Comparison of ENCODE assay signal across 8 mouse cellular contexts in the genomic region with DNA sequence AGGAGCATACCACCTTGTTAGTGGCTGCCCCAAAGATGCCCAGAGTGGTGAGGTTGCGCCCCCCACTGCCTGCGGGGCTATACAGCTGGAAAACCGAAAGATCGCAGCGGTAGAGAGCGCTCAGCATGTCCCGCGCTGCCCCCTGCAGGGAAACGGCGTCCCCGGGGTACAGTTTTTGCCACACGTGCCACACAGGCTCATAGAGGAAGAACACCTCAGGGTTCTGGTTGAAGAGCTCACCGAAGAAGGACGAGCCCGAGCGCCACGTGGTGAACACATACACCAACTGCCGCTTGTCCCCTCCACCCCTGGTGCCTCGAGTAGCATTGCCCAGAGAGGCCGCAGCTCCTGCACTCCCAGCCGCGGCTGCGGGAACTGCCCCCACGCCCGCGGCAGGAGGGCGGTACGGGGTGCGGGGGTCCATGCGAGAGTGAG. TPM values are rescaled to one million over a fixed set of nuclear protein-coding genes. Genes with fewer than 3 reads are reported as not detected.
DNase-seq lines count a peak whose midpoint lies in the region; ATAC-seq and TF ChIP-seq lines count a peak whose summit lies in the region.

No protein-coding gene starts in this region.

- H3K9ac ChIP-seq in hindbrain, embryonic 11.5 days (ENCODE audit: low read depth, low read length), result peak overlapping the region; percentile 68
- peak overlapping the region; percentile 72 for H3K9ac ChIP-seq in lung, embryonic 14.5 days

- peak; percentile 62 to 72 for DNase-seq in CD8-positive naive resting alpha-beta T cell, adult 2 months (ENCODE audit: low read depth in 2 of 2, low spot score in 2 of 2)
- peak; percentile 36 for DNase-seq in cerebellum, adult 8-10 months
- DNase-seq in frontal cortex, postnatal 10 days (ENCODE audit: low spot score in 2 of 2), result peak; percentile 80 to 85
- DNase-seq in hindbrain, embryonic 11.5 days (ENCODE audit: low spot score), result peak; percentile 69
- peak; percentile 89 for DNase-seq in layer of hippocampus, adult 9-11 months
- peak; percentile 88 for DNase-seq in lung, embryonic 14.5 days
- peak; percentile 64 for DNase-seq in ovary, postnatal 14 days (ENCODE audit: low spot score)
- DNase-seq in thymus, postnatal 36 days, result peak; percentile 87

- H3K4me3 ChIP-seq in hindbrain, embryonic 11.5 days (ENCODE audit: low read depth, low read length), result peak overlapping the region; percentile 46
- H3K4me3 ChIP-seq in lung, embryonic 14.5 days (ENCODE audit: low read depth, low read length), result peak overlapping the region; percentile 71

- TF ChIP-seq CTCF in lung, embryonic 14.5 days (IDR thresholded peaks at IDR 0.05; ENCODE audit: low read depth), result peak; percentile 83

- peak overlapping the region; percentile 98 for H3K4me2 ChIP-seq in hindbrain, embryonic 11.5 days (replicated peaks; ENCODE audit: low read depth, low read length)
- H3K4me2 ChIP-seq in lung, embryonic 14.5 days, result peak overlapping the region; percentile 93

- no peaks in the 10 kb centered on the region for H3K4me1 ChIP-seq in hindbrain, embryonic 11.5 days (replicated peaks; ENCODE audit: control insufficient read depth, insufficient read depth, low read length)
- H3K4me1 ChIP-seq in lung, embryonic 14.5 days (ENCODE audit: insufficient read depth), result peaks cover 11% of the 10 kb centered on the region; the same call in 1 of the 2 replicates

- H3K9me3 ChIP-seq in hindbrain, embryonic 11.5 days (ENCODE audit: control insufficient read depth, low read length), result no peaks in the 10 kb centered on the region
- no peaks in the 10 kb centered on the region for H3K9me3 ChIP-seq in lung, embryonic 14.5 days (ENCODE audit: low read depth, low read length)

- no peaks in the 10 kb centered on the region; the same call in 1 of the 2 replicates for H3K27me3 ChIP-seq in hindbrain, embryonic 11.5 days (ENCODE audit: control insufficient read depth, insufficient read depth, low read length)
- H3K27me3 ChIP-seq in lung, embryonic 14.5 days (ENCODE audit: insufficient read depth, low read length), result peaks cover 28% of the 10 kb centered on the region

- H3K27ac ChIP-seq in hindbrain, embryonic 11.5 days (ENCODE audit: low read depth, low read length), result no peak overlapping the region; the same call in 1 of the 2 replicates
- no peak overlapping the region for H3K27ac ChIP-seq in lung, embryonic 14.5 days (ENCODE audit: low read depth)

- 3% methylated on average over 26 of the region's 30 CpGs for WGBS in hindbrain, embryonic 11.5 days
- WGBS in lung, embryonic 14.5 days, result under 1% methylated on average over 30 of the region's 30 CpGs

- H3K36me3 ChIP-seq in hindbrain, embryonic 11.5 days (ENCODE audit: control insufficient read depth, insufficient read depth, low read length), result no peaks in the 10 kb centered on the region
- H3K36me3 ChIP-seq in lung, embryonic 14.5 days (ENCODE audit: insufficient read depth), result peaks cover 8% of the 10 kb centered on the region; the same call in 1 of the 2 replicates

- peak; percentile 39 for ATAC-seq in hindbrain, embryonic 11.5 days (ENCODE audit: low FRiP score)
- peak; percentile 2; the same call in 1 of the 2 replicates for ATAC-seq in lung, embryonic 14.5 days (ENCODE audit: insufficient read depth)

RNA-seq across cellular contexts. Expression of gene Chst2, which starts 1.0 kb away (rescaled TPM):
- 7.5 and 7.8 TPM in 2 replicates for polyA plus RNA-seq in hindbrain, embryonic 11.5 days (2014; fragmentation: Nextera tagmentation; extraction: Ambion mirVana)
- 14.8 and 16.0 TPM in 2 replicates for polyA plus RNA-seq in lung, embryonic 14.5 days (2014; fragmentation: Nextera tagmentation; extraction: Ambion mirVana)

Comparison
In these comparisons a context has a peak if more than half of its experiments do, and no peak if none do; other contexts are left out.
1. DNase-seq: peak in every context shown above with its lines; median percentile 89 in layer of hippocampus, adult 9-11 months; 88 in lung, embryonic 14.5 days; 87 in thymus, postnatal 36 days; 82 in frontal cortex, postnatal 10 days; 69 in hindbrain, embryonic 11.5 days; 67 in CD8-positive naive resting alpha-beta T cell, adult 2 months; 64 in ovary, postnatal 14 days; 36 in cerebellum, adult 8-10 months.